Mouse (Mus musculus) brain, embryonic 14.5 days (tissue): ENCODE results near the gene Lrba.

Source experiments
- CTCF ChIP-seq: fragments of 200-500 bp; IDR thresholded peaks from 2 replicates; pipeline ENCODE4 v1.5.1; 2012; ENCODE audit warnings: inconsistent platforms, mild to moderate bottlenecking, moderate library complexity, borderline replicate concordance; ENCODE audit not compliant: insufficient read depth, insufficient read length; ENCODE audit errors: extremely low read depth
- POLR2A ChIP-seq: fragments of 200-500 bp; IDR thresholded peaks from 2 replicates; pipeline ENCODE4 v1.6.1; 2012; ENCODE audit warnings: mild to moderate bottlenecking, inconsistent platforms, borderline replicate concordance; ENCODE audit not compliant: poor library complexity, insufficient read depth, insufficient read length, severe bottlenecking; ENCODE audit errors: extremely low read depth

DNA sequence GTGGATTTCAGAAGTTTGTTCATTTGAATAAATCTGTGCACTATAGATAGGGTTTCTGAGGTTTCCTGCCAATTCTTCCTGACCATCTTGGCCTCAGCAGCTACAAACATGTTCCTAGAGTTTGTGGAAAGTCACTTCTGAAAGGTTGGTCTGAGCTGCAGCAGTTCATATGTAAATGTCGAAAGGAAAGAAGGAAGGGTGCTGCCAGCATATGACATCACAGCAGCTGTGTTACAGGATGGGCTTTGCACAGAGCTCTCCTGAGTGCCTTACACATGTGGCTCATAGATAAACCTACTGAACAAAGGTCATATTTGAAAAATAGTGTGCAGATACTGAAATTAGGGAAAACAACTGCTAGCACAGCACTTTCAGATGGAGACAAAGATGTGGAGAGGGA is 411.5 kb downstream of the Lrba start:
- TF ChIP-seq POLR2A (no peak), CTCF (no peak)
